Mouse (Mus musculus) heart, adult 2 months (tissue): ENCODE measurements around the gene Tpsb2. TPM values are rescaled to one million over a fixed set of nuclear protein-coding genes. Genes with fewer than 3 reads are reported as not detected.

ENCODE experiments used
- DNase-seq, 2 experiments: peaks; one replicate each; pipeline ENCODE4 v3.0.0; 2021
- H3K27ac ChIP-seq: fragments of 200-600 bp; 2 replicates; pipeline ENCODE4 v1.8.1; 2022
- H3K27me3 ChIP-seq: fragments of 200-500 bp; 2 replicates; pipeline ENCODE4 v1.6.1; 2012; ENCODE audit warnings: mild to moderate bottlenecking, low read length, inconsistent platforms, mixed read lengths; ENCODE audit not compliant: control insufficient read depth, insufficient read depth
- H3K36me3 ChIP-seq: fragments of 200-500 bp; 2 replicates; pipeline ENCODE4 v1.6.1; 2012; ENCODE audit warnings: low read length, inconsistent platforms; ENCODE audit not compliant: control insufficient read depth, insufficient read depth
- H3K4me1 ChIP-seq: fragments of 200-500 bp; 2 replicates; pipeline ENCODE4 v1.6.1; 2011; ENCODE audit warnings: low read length; ENCODE audit not compliant: control insufficient read depth, insufficient read depth
- H3K4me3 ChIP-seq: fragments of 200-600 bp; 2 replicates; pipeline ENCODE4 v1.8.1; 2022
- H3K79me2 ChIP-seq: fragments of 200-500 bp; replicated peaks from 2 replicates; pipeline ENCODE4 v1.6.1; 2012; ENCODE audit warnings: mild to moderate bottlenecking, inconsistent platforms, low read length, moderate library complexity, mixed read lengths; ENCODE audit not compliant: control insufficient read depth, insufficient read depth
- H3K9ac ChIP-seq: fragments of 200-500 bp; 2 replicates; pipeline ENCODE4 v1.6.1; 2012; ENCODE audit warnings: low read depth, mild to moderate bottlenecking, control low read depth, inconsistent platforms, low read length, mixed read lengths
- CTCF ChIP-seq: fragments of 200-600 bp; IDR thresholded peaks from 2 replicates; pipeline ENCODE4 v1.8.1; 2022; ENCODE audit warnings: antibody characterized with exemption, mild to moderate bottlenecking, moderate library complexity
- EP300 ChIP-seq: fragments of 200-500 bp; IDR thresholded peaks from 2 replicates; pipeline ENCODE4 v1.6.1; 2011; ENCODE audit warnings: low read depth, low read length, control low read depth; ENCODE audit not compliant: insufficient read depth
- POLR2A ChIP-seq: fragments of 200-500 bp; IDR thresholded peaks from 2 replicates; pipeline ENCODE4 v1.6.1; 2011; ENCODE audit warnings: mild to moderate bottlenecking, low read depth, low read length, control low read depth; ENCODE audit not compliant: insufficient read depth
- WGBS: fragments of 180-500 bp; shearing (Covaris S2); methylation state at CpG from one replicate; pipeline ENCODE4 v1.1.7; 2018; 5-methylcytosine and 5-hydroxymethylcytosine counted together
- intact Hi-C: fragments of 180-260 bp; cut with DNase I; formaldehyde crosslinking; loops from one replicate; pipeline ENCODE4 v1.15.1; 2025
- polyA plus RNA-seq: library from polyadenylated mRNA; depleted of rRNA; stranded (reverse); fragments of >200 nt; gene quantifications from 2 replicates; pipeline ENCODE4 v1.2.3, GENCODE M21; 2012; rRNA removed
- total RNA-seq, 2 experiments: library from RNA; stranded (reverse); gene quantifications; 2 replicates each; pipeline ENCODE4 v1.2.3; 2021

The Tpsb2 gene
- total and polyA plus RNA-seq, 3 experiments: 1.4 to 8.2 (median 2.5) TPM

DNA sequence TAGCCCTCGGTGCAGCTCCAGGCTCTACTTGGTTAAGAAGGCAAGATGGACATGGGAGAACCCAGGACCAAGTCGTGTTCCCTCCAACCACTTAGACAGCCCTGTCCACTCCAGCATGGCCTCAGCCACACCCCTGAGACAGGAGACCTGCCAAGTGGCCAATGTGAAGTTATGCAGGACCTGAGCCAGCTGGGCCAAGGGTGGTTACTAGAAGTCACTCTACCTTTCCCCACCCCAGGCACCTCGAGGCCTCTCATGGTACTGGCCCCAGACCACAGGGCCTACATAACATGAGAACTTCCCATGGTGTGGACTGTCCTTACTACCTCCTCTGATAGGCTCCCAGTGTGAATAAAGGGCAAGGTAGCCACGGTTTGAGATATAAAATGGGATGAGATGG lies 48.1 kb downstream of the Tpsb2 start:
- DNase-seq: peak; percentile 50 to 67
- H3K36me3 ChIP-seq: no peaks in the 10 kb centered on the region
- H3K27ac ChIP-seq: no peak overlapping the region; the same call in 1 of the 2 replicates

DNA sequence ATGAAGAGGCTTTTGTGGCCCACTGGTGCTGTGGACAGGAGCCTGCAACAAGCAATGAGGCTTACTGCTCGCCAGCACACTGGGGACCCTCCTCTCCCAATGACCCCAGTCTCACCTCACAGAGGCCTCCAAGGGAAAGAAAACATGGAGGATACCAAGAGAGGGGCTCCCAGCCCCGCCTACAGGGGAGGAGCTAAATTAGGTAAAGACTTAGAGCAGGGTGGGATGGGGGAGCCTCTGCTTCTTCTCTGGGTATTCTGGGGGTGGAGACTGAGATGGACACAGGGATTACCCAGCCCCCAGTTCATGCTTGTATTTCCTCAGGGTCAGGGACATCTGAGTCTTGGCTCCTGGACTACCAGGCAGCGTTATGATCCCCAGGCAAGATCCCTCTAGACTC lies 48.8 kb downstream of the Tpsb2 start:
- DNase-seq: no peak
- no peaks in the 10 kb centered on the region for H3K36me3 ChIP-seq
- no peak overlapping the region for H3K27ac ChIP-seq
- 52% methylated on average over 3 of the region's 3 CpGs for WGBS
- no peaks in the 10 kb centered on the region for H3K79me2 ChIP-seq
- TF ChIP-seq POLR2A (no peak), CTCF (no peak), EP300 (no peak)
- H3K9ac ChIP-seq: no peak overlapping the region
- intact Hi-C loops: no loop called here
- no peaks in the 10 kb centered on the region for H3K27me3 ChIP-seq
- no peak overlapping the region for H3K4me3 ChIP-seq
- H3K4me1 ChIP-seq: peaks cover 3% of the 10 kb centered on the region; the same call in 1 of the 2 replicates

More for the DNA sequence above, 48.1 kb downstream of the Tpsb2 start:
- Histone ChIP-seq H3K27me3 (no peaks in the 10 kb centered on the region), H3K79me2 (no peaks in the 10 kb centered on the region), H3K4me3 (no peak overlapping the region), H3K4me1 (peaks cover 3% of the 10 kb centered on the region; the same call in 1 of the 2 replicates), H3K9ac (no peak overlapping the region)
- intact Hi-C loops: no loop called here
- 39% methylated on average over 4 of the region's 4 CpGs for WGBS
- no peak for TF ChIP-seq CTCF
- 0 out of 2 replicates have a peak, but pooled peaks have one; percentile 50 for TF ChIP-seq EP300

DNA sequence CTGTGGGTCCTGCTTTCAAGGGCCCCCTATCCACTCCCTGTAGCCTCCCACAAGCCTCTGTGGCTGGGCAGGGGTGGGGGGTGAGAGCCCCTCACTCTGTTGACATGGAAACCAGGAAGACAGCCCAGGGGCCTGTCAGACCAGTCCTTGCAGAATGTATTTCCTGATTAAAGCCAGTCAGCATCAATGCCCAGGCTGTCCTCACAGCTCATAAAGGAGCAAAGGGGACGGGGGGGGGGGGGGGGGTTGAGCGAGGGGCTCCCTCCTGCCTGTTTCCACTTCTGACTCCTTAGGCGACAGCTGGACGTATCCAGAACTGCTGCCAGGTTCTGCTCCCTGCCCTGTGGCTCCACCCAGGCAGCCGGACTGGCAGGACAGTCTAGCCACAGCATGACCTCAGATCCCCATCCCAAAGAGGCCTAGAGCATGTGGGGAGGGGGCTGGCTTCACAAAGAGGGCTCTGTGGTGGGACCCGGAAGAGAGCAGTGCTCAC lies 49.4 kb downstream of the Tpsb2 start:
- DNase-seq: no peak
- Histone ChIP-seq H3K27ac (no peak overlapping the region), H3K27me3 (no peaks in the 10 kb centered on the region), H3K4me1 (peaks cover 3% of the 10 kb centered on the region; the same call in 1 of the 2 replicates), H3K9ac (no peak overlapping the region), H3K79me2 (no peaks in the 10 kb centered on the region), H3K4me3 (no peak overlapping the region), H3K36me3 (no peaks in the 10 kb centered on the region)
- TF ChIP-seq EP300 (no peak), POLR2A (no peak), CTCF (no peak)
- intact Hi-C loops: no loop called here
- WGBS: 19% methylated on average over 5 of the region's 6 CpGs

DNA sequence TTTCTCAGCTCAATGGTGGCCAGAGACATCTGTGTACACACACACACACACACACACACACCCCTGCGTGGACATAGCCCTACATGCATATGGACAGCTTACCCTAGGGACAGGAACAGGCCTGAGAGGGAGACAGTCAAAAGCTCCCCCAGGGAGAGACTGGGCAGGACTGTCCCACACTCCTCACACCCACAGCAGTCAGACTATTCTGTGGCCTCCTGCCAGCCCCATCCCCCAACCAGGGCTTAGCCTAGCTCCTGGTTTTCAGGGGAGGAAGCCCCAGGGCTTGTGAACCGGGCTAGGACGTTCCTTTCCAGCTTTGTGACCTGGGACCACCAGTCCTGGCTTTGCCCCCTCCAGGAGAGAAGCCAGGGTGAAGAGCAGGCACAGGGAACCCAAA lies 50.1 kb downstream of the Tpsb2 start:
- 43% methylated on average over 3 of the region's 3 CpGs for WGBS
- Histone ChIP-seq H3K27ac (no peak overlapping the region), H3K27me3 (no peaks in the 10 kb centered on the region), H3K4me1 (peaks cover 1% of the 10 kb centered on the region; the same call in 1 of the 2 replicates), H3K79me2 (no peaks in the 10 kb centered on the region), H3K9ac (no peak overlapping the region), H3K4me3 (no peak overlapping the region), H3K36me3 (no peaks in the 10 kb centered on the region)
- intact Hi-C loops: no loop called here
- peak in 1 of 2 experiments; percentile 11 for DNase-seq
- no peak for TF ChIP-seq POLR2A
- TF ChIP-seq CTCF: no peak
- TF ChIP-seq EP300: no peak

DNA sequence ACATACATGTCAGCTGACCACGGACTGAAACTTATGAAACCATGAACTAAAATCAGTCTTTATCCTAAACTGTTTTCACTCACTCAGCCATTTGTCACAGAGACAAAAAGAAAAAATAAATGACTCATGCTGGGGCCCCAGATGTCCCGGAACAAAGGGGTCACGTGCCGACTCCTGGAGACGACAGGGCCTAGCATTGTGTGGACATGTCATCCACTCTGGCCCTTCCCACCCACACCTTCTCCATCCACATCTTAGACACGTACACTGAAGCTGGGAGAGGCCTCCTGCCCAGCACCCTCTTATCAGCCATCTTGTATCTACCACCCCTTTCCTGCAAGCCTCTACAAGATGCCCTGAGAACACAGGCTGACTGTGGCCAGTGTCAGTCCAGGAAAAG lies 51.9 kb downstream of the Tpsb2 start:
- DNase-seq: no peak
- Histone ChIP-seq H3K27ac (no peak overlapping the region), H3K4me1 (peaks cover 1% of the 10 kb centered on the region; the same call in 1 of the 2 replicates), H3K36me3 (no peaks in the 10 kb centered on the region), H3K9ac (no peak overlapping the region), H3K27me3 (no peaks in the 10 kb centered on the region), H3K4me3 (no peak overlapping the region), H3K79me2 (no peaks in the 10 kb centered on the region)
- intact Hi-C loops: no loop called here
- TF ChIP-seq CTCF (no peak), EP300 (no peak), POLR2A (no peak)
- 46% methylated on average over 6 of the region's 6 CpGs for WGBS

Other genes starting within 250 kb of the Tpsb2 start
- gene Ptx4, start 245.5 kb upstream of the Tpsb2 start, total RNA-seq: 1 to 10 TPM; 5.4 to 5.8 TPM
- 0.16 and 0.26 TPM in 2 replicates for gene Ptx4, start 245.5 kb upstream of the Tpsb2 start, polyA plus RNA-seq
- gene Clcn7, start 232.9 kb upstream of the Tpsb2 start, total RNA-seq: 10 to 100 TPM; 25.4 to 28.5 TPM
- gene Clcn7, start 232.9 kb upstream of the Tpsb2 start, polyA plus RNA-seq: 24.6 and 31.3 TPM in 2 replicates
- gene Ccdc154, start 203.8 kb upstream of the Tpsb2 start, total RNA-seq: not detected
- 0.06 TPM in 1 of 2 replicates, not detected in the other for gene Ccdc154, start 203.8 kb upstream of the Tpsb2 start, polyA plus RNA-seq
- gene Gm38655, start 190.8 kb upstream of the Tpsb2 start, total RNA-seq: not detected
- gene Gm38655, start 190.8 kb upstream of the Tpsb2 start, polyA plus RNA-seq: 0.29 TPM in 1 of 2 replicates, not detected in the other
- gene BC003965, start 181.8 kb upstream of the Tpsb2 start, total RNA-seq: 10 to 100 TPM; 20.8 to 22.2 TPM
- 12.1 and 18.6 TPM in 2 replicates for gene BC003965, start 181.8 kb upstream of the Tpsb2 start, polyA plus RNA-seq
- gene Unkl, start 177.9 kb upstream of the Tpsb2 start, total RNA-seq: 1 to 10 TPM; 7.4 to 7.5 TPM
- 6.6 and 9.1 TPM in 2 replicates for gene Unkl, start 177.9 kb upstream of the Tpsb2 start, polyA plus RNA-seq
- gene Gnptg, start 126.2 kb upstream of the Tpsb2 start, total RNA-seq: 10 to 100 TPM; 13.6 to 16.1 TPM
- 18.0 and 19.5 TPM in 2 replicates for gene Gnptg, start 126.2 kb upstream of the Tpsb2 start, polyA plus RNA-seq
- 1 to 10 TPM; 6.9 to 8.2 TPM for gene Tsr3, start 126.1 kb upstream of the Tpsb2 start, total RNA-seq
- gene Tsr3, start 126.1 kb upstream of the Tpsb2 start, polyA plus RNA-seq: 7.1 TPM in 2 replicates
- under 1 TPM; 0.32 to 0.39 TPM for gene Baiap3, start 109.9 kb upstream of the Tpsb2 start, total RNA-seq
- 0.79 and 1.5 TPM in 2 replicates for gene Baiap3, start 109.9 kb upstream of the Tpsb2 start, polyA plus RNA-seq
- 10 to 100 TPM; 88.3 to 90.3 TPM for gene Ube2i, start 91.7 kb upstream of the Tpsb2 start, total RNA-seq
- gene Ube2i, start 91.7 kb upstream of the Tpsb2 start, polyA plus RNA-seq: 69.7 and 94.6 TPM in 2 replicates
- gene Prss34, start 67.9 kb upstream of the Tpsb2 start, total RNA-seq: under 1 TPM; 0.21 to 0.36 TPM
- gene Prss34, start 67.9 kb upstream of the Tpsb2 start, polyA plus RNA-seq: 0.14 and 0.35 TPM in 2 replicates
- gene Prss28, start 57.7 kb upstream of the Tpsb2 start, total RNA-seq: not detected
- not detected in 2 replicates for gene Prss28, start 57.7 kb upstream of the Tpsb2 start, polyA plus RNA-seq
- gene Prss29, start 47.7 kb upstream of the Tpsb2 start, total RNA-seq: not detected
- gene Prss29, start 47.7 kb upstream of the Tpsb2 start, polyA plus RNA-seq: not detected in 2 replicates
- under 1 TPM; 0.70 to 0.82 TPM for gene Tpsab1, start 20.7 kb upstream of the Tpsb2 start, total RNA-seq
- 0.12 and 0.31 TPM in 2 replicates for gene Tpsab1, start 20.7 kb upstream of the Tpsb2 start, polyA plus RNA-seq
- not detected for gene Tpsg1, start 3.0 kb downstream of the Tpsb2 start, total RNA-seq
- 0.47 and 0.61 TPM in 2 replicates for gene Tpsg1, start 3.0 kb downstream of the Tpsb2 start, polyA plus RNA-seq
- 1 to 10 TPM; 4.5 to 5.5 TPM for gene Cacna1h, start 67.5 kb downstream of the Tpsb2 start, total RNA-seq
- 20.4 and 23.2 TPM in 2 replicates for gene Cacna1h, start 67.5 kb downstream of the Tpsb2 start, polyA plus RNA-seq
- gene Tekt4, start 88.3 kb downstream of the Tpsb2 start, total RNA-seq: not detected
- gene Tekt4, start 88.3 kb downstream of the Tpsb2 start, polyA plus RNA-seq: 0.61 and 1.2 TPM in 2 replicates
- not detected for gene Sstr5, start 131.0 kb downstream of the Tpsb2 start, total RNA-seq
- gene Sstr5, start 131.0 kb downstream of the Tpsb2 start, polyA plus RNA-seq: not detected in 2 replicates
- under 1 TPM; 0.30 to 0.44 TPM for gene Sox8, start 204.4 kb downstream of the Tpsb2 start, total RNA-seq
- gene Sox8, start 204.4 kb downstream of the Tpsb2 start, polyA plus RNA-seq: 0.57 and 0.67 TPM in 2 replicates
- 10 to 100 TPM; 28.7 to 33.5 TPM for gene Lmf1, start 212.8 kb downstream of the Tpsb2 start, total RNA-seq
- gene Lmf1, start 212.8 kb downstream of the Tpsb2 start, polyA plus RNA-seq: 32.7 and 41.8 TPM in 2 replicates